Mouse (Mus musculus): ENCODE results near the gene Pdia3. TPM values are rescaled to one million over a fixed set of nuclear protein-coding genes. Genes with fewer than 3 reads are reported as not detected.
"Not testable (repeated sequence)": the region's sequence is repeated elsewhere in the genome, so short reads cannot be mapped to it uniquely, and the experiment has no call there.

The Pdia3 gene
- total RNA-seq, 2 experiments from 2014 or later: 141 to 172 TPM

DNA sequence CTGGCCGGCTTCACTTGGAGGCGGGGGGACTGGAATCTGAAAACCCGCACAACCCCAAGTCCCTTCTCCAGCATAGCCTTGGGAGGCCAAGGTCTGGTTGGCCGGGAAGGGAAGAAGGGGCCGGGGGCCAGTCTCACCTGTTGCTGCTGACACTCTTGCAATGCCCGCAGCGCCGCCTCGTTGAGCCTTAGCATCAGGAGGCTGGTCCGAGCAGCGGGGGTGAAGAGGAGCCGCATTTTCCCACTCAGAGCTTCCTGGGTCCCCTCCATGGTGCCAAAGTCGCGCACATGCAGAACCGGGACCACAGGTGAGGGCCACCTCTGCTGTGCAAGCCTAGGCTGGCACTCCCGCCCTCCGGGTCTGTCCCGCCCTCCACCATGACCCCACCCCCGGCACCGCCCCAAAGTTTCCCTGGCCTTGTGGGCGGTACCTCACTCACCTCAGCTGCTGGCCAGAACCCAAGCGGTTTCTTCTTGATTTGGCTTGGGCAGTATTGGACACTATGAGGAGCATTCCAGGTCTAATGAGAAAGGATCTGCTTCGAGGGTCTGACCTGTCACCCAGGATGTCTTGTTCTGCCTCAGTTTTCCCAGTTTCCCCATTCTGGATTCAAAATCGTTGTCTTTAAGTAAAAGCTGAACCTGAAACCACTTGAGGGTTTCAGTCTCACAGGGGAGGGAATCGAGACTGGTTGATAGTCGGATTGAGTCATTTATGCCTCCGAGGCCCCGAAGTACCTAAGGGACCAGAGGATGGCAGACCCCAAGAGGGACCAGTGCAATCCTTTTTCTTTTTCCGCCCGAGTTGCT is 28.9 kb downstream of the Pdia3 start:
- intact Hi-C loops (cut with DNase I): no loop called here
- peak; percentile 63 to 72 for DNase-seq

DNA sequence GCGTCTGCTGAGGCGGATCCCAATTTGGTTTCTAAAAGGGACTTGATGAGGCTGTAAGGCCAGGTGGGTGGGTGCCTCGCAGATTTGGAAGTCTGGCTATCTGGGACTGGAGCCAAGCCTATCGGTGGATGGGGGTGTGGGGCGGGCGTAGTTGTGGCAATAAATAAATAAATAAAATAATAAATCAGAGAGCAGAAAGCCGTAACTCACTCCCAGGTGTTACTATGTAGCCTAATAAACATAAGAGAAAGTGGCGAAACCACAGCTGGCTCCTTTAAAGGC is 29.4 kb downstream of the Pdia3 start:
- intact Hi-C loops (cut with DNase I): no loop called here
- DNase-seq: no peak

DNA sequence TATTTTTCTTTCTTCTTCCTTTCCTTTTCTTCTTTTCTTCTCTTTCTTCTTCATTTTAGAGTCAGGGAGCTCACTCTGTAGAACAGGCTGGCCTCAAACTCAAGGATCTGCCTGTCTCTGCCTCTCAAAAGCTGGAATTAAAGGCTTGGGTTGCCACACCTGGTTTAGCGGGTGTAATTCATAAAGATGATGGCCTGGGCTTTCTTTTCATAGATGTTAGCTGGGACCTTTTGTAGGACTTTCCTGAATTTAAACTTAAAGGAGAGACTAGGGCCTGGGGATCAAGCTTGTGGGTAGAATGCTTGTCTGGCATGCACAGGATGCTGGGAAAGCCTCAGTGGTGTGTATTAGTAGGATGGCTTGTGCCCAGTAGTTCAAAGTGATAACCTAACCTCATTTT is 30.6 kb downstream of the Pdia3 start, which contains the start of gene Ell3:
Gene Ell3, minus strand, starts transcription at position 101 of the 400 bp plus-strand sequence.
- DNase-seq: no peak
- intact Hi-C loops (cut with DNase I): no loop called here

DNA sequence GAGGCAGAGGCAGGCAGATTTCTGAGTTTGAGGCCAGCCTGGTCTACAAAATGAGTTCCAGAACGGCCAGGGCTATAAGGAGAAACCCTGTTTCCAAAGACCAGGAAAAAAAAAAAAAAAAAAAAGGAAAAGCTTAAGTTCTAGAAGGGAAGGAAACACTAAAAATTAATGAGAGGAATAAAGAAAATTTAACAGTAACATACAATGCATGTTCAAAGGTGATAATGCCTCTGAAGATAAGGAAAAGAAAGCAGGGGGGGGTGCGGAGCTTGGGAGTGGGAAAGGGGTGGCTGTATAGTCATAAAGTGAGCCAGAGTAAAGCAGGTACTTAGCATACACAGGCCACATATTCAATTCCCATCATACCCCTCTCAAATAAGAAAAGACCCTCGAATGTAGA is 31.5 kb downstream of the Pdia3 start:
- intact Hi-C loops (cut with DNase I): no loop called here
- DNase-seq: no peak

DNA sequence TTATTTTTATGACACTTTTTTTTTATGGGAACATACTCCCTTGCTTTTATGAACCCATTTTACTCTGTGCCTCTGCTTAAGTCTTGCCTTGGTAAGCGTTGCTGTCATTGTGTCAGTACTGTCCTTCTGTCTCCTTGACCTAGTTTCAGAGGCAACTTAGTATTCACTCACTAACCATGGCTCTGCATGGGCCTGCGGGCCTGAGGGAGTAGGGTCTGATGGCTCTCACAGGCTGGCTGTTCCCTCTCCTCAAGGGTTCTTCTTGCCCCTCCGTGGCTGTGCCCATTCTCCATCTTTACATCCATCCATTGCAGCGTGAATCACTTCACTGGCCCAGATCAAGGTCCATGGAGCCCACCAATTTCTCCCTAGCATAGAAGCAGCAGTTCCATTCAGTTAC is 32.9 kb downstream of the Pdia3 start:
- DNase-seq: no peak
- intact Hi-C loops (cut with DNase I): no loop called here

DNA sequence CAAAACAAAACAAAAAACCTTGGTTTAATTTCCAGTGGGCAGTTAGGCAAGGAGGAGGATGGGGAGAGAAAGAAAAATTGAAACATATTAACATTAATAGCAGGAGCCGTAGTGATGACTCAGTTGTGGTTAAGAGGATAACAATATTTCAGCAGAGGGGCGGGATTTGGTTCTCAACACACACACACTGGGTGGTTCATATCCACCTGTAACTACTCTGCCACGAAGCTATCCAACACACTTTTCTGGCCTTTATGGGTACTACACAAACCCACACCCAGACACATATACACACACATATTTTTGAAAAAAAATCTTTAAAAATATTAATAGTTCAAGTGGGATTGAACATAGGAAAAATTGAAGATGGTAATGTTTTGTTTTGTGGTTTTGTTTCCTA is 33.4 kb downstream of the Pdia3 start:
- DNase-seq: no peak
- intact Hi-C loops (cut with DNase I): no loop called here

DNA sequence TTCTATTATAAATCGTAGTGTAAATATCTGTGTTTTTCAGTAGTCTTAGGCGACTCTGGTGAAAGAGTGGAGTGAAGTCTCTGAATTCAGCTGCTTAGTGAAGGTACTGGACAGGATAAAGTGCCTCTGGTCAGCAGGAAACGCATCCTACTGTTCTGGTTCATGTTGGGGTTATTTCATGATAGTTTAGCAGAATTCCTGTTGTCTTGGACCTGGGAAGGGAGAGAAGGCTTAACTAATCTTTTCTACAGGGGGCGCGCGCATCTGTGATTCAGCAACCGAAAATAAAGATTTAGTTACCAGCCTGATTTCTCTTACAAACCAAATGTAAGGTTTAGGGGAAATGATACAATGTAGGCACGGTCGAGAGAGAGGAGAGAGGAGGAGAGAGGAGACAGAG is 34.6 kb downstream of the Pdia3 start:
- peak; percentile 64 to 66 for DNase-seq
- intact Hi-C loops (cut with DNase I): no loop called here

DNA sequence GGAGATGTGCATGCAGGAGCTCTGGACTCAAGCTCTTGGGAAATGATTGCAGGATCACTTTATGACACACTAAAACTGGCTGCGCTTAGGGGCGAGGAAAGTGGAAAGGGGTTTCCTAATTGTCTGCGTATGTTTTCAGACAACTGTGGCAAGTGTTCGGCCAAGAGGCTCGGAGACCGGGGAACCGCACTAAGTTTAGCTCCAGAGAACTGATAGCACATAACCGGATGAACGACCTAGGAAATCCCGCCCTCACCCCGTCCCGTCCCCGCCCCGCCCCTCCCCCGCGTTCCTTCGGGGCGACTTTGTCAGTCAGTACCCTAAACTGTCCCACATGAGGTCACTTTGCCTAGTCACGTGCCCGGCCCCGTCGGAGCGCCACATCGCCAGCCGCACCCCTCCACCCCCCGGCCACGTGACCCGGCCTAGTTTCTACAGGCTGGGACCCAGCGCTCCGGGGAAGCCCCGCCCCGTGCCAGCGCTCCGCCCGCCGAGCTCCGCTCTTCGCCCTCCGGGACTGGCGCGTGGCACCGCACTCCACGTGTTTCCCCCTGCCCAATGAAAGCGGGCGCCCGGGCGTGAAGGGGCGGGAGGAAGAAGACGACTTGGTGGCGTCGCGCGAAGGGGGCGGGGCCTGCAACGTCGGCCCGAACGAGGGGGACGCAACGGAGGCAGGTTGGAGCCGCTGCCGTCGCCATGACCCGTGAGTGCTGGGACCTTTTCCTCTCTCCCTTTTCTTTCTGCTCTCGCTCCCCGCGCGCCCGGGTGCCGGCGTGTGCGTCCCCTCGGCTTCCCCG is 35.4 kb downstream of the Pdia3 start, which contains the start of gene Serf2:
Gene Serf2, plus strand, starts transcription at position 457 of the 797 bp plus-strand sequence.
- DNase-seq: peak; percentile 100
- intact Hi-C loops (cut with DNase I): no loop called here

DNA sequence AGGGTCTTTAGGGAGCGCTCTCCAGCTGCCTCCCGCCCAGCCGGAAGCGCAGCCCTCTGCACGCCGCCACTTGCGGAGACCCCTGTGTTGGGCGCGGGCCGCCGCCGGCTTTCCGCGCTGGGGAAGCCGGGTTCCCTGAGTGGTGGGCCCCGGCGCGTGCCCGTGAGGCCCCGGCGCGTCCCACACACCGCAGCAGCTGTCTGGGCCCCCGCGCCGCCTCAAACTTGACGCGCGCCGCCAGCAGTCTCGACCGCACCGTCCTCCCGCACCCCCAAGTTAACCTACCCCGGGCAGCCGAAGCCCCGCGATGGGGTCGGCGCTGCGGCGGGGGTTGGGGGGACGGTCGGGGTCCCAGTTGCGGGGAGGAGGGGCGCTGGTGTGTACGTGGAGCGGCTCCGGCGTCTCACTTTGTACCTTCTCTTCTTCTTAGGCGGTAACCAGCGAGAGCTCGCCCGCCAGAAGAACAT is 36.0 kb downstream of the Pdia3 start:
- DNase-seq: no peak
- intact Hi-C loops (cut with DNase I): no loop called here

DNA sequence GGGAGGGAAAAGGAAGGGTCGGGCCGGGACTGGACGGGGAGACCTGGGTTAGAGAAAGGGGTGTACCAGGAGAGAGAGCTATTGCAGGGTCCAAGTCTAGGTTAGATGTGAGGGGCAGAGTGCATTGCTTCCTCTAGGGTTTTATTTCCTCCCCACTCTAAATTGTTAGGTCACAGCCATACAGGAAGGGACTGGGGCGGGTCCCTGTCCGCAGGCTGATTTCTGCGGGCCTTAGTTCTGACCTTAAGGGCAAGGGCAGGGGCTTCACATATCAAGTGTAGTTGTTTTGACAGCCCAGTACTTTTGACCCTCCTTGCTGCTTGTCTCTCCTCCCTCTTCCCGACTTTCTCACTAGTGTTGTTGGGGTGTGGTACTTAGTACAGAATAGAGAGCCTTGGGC is 36.5 kb downstream of the Pdia3 start:
- DNase-seq: peak in 1 of 2 experiments; percentile 36
- intact Hi-C loops (cut with DNase I): no loop called here

DNA sequence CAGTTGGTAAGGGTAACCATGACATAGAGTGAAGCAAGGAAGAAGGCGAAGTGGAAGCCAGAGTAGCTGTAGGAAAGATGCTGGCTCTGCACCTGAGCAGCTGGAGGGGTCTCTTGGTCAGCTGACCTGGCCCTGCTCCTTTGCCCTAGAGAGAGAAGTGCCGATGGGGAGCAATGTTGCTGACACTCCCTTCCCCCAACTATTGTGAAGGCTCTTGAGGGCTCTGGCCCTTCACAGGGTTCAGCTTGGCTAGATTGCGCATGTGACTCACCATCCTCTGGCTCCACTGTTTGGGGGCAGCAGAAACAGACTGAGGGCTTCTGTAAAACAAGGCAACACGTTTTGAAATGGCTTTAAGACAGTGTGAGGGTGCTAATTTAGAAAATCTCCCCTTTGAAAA is 38.8 kb downstream of the Pdia3 start:
- intact Hi-C loops (cut with DNase I): no loop called here
- no peak for DNase-seq

DNA sequence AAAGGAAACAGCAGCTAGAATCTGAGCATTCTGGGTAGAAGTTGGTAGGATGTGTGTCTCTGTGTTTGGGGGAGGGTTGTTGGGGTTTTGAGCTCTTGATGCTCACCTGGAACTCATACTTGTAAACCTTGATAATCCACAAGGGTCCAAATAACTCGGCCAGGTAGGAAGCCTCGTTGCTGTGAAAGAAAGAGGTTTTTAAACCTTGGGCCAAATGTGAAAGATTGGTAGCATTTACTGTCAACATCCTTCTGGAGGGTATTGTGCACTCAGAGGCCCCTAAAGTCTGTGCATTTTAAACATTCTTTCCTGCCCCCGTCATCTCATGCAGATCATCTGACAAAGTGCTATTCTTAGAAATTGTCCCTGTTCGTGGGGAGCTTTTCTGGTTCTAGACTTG is 39.4 kb downstream of the Pdia3 start, which contains the start of gene Hypk:
Gene Hypk, plus strand, starts transcription at position 301 of the 400 bp plus-strand sequence.
- DNase-seq: no peak

DNA sequence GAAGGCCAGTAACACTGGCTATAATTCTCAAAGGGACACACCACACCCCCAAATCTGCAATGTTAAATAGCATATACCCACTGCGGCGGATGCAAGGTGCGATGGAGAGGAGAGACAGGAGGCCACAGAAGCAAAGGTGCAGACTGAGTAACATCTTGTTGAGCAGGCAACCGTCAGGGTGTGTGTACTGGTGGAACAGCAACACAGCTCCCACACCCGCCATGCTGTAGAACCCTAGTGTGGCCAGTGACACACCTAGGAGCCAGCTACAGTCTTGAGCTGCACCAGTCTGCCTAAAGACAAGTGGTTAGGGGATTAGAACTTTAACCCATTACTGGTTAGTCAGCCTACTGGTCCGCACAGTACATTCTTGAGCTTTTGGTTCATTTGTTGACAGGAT is 40.3 kb downstream of the Pdia3 start:
- intact Hi-C loops (cut with DNase I): no loop called here
- no peak for DNase-seq

More for the DNA sequence above, 39.4 kb downstream of the Pdia3 start, which contains the start of gene Hypk:
- intact Hi-C loops (cut with DNase I): no loop called here

DNA sequence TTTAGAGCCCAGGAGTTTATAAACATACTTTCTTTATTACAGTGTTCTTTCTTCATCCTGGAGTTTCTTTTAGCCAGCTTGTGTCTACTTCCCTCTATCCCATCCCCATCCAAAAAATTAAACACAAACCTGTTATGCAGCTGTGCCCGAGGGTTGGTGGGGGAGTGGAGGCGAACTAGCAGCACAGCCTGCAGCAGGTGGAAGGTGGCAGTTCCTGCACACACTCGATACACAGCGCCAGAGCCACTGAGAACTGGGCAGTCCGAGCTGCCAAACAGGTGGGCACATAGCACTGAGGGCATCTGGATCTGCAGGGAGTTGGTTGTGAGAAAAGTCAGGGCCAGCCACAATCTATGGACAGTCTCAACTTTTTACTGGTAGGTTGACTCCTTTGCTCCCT is 42.0 kb downstream of the Pdia3 start:
- no peak for DNase-seq
- intact Hi-C loops (cut with DNase I): no loop called here

DNA sequence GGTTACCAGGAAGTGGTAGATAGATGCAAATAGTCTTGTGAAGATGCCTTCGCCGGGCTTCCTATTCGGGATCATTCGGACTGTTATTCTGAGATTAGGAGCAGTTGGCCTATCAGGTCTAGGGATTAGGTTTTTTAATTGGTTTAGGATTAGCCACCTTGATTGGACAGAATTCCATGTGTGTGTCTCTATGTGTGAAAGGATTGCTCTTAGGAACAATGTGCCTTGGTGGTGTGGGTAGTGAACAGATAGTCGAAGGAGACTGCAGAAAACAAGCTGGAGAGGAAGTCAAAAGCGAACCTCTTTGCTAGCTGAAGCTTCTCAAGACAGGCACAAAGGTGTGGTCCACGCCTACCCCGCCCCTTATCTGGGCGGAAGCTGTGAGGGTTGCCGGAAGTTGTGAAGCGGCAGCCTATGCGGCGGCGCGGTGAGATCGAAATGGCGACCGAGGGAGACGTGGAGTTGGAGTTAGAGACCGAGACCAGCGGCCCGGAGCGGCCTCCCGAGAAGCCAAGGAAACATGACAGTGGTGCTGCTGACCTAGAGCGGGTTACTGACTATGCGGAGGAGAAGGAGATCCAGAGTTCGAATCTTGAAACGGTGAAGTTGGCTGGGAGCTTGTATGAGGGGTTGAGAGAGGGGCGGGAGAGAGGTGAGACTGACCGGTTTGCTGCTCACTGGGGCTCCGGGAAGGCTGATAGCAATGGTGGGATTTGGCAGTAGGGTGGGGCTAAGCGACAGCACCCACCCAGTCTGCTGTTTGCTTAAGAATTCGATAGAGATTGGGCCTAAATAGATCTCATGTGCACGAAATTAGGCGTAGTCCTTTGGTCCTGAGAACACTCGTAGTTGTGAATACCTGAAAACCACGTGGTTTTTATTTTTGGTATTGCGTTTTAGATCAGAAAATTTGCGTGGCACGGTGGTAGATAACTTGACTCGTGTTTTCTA is 43.4 kb downstream of the Pdia3 start, which contains the start of gene Serinc4:
Gene Serinc4, minus strand, starts transcription at position 90 of the 951 bp plus-strand sequence.
- intact Hi-C loops (cut with DNase I): no loop called here
- peak; percentile 88 to 90 for DNase-seq

DNA sequence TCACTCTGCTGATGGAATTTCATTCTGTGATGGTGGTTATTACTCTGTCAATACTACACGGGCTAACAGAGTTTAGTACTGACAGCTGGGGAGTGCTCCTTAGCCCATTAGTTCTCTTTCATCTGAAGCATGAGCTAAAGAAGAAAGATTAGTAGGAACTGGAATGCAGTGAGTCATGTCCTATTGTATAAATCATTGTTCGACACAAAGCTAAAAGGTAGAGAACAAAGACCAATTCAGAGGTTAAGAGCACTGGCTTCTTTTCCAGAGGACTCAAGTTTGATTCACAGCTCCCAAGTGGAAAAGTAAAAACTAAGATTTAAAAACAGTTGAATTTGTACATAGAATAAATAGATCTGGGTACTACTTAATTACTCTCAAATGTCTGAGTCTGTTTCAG is 46.5 kb downstream of the Pdia3 start:
- DNase-seq: no peak
- intact Hi-C loops (cut with DNase I): no loop called here

DNA sequence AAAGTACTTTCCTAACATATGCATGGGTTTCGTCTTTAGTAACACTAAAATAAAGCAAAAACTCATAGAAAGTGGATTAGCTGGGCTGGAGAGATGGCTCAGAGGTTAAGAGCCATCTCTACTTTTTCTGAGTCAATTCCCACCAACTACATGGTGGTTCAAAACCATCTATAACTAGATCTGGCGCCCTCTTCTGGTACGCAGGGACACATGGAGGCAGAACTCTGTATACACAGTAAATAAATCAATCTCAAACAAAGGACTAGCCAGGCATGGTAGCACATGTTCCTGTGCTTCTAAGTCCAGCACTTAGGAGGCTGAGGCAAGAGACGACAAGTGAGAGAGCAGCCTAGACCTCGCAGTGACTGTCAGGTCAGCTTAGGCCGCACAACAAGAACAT is 55.4 kb downstream of the Pdia3 start:
- DNase-seq; intact Hi-C loops (cut with DNase I): not testable (repeated sequence)

DNA sequence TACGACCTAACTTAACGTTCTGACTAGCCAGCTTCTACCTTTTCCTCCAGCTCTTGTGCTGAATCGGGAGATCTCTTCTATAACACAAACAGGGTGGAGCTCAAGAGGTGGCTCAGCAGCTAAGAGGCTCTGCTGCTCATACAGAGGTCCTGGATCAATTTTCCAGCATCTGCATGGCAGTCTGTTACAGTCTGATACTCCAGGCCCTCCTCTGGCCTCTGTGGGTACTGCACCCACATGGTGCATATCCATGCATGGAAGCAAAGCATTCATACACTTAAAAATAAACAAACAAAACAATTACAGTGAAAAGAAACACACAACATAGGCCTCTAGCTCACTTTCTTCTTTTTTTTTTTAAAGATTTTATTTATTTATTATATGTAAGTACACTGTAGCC is 59.2 kb downstream of the Pdia3 start:
- intact Hi-C loops (cut with DNase I): loop anchor here (5.0 kb wide), 1 partner anchor 35 kb away; the partner anchor contains the start of genes Mfap1a and Wdr76
- DNase-seq: not testable (repeated sequence)

DNA sequence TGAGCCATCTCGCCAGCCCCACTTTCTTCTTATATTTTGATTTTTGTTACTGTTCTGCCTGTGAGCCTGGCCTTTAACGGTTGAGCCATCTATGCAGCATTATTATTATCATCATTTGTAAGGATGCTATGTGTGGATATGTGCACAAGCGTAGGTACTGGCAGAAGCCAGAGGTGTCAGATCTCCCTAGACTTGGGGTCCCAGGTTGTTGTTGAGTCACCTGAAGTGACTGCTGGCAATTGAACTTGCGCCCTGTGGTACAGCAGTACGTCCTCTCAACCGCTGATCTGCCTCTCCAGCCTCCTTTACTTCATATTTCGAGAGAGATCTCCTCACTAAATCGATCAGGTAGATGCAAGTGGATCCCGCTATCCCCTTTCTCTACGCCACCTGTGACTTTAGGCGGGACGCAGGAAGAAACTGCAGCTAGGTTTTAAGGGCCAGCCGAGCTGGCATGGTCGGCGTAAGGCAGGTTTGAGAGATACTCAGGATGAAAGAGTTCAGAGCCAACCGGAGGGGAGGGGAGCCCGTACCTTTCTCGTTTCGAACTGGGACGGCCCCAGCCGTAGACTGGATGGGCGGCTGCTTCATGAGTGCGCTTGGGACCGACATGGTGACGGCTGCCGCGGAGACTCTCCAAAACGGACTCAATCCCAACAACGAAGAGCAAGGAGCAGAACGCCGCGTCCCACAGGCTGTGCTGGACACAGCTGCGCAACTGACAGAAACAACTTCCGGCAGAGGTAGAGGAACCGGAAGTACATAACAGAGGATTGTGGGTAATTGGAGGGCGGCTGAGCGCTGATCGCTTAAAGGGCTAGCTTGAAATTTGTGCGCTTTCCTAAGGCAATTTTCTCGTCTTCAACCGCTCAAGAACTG is 60.0 kb downstream of the Pdia3 start, which contains the start of gene Mfap1b:
Gene Mfap1b, minus strand, starts transcription at position 767 of the 879 bp plus-strand sequence.
- intact Hi-C loops (cut with DNase I): loop anchor here (5.0 kb wide), 1 partner anchor 34 kb away; the partner anchor contains the start of genes Mfap1a and Wdr76
- DNase-seq: peak; percentile 87
